Mouse (Mus musculus): ENCODE measurements around the gene Dgki.

The Dgki gene

GRCm38 (mm10) chr6:36841701-36842100 lies 458.3 kb downstream of the Dgki start:
- no peak for DNase-seq

GRCm38 (mm10) chr6:36841174-36841573 lies 458.8 kb downstream of the Dgki start:
- no peak for DNase-seq

- DNase-seq: no peak
Observed at GRCm38 (mm10) chr6:36838747-36839146, 461.2 kb downstream of the Dgki start.

GRCm38 (mm10) chr6:36835351-36835750 lies 464.6 kb downstream of the Dgki start:
- DNase-seq: no peak

- DNase-seq: no peak
Observed at GRCm38 (mm10) chr6:36834695-36835265, 465.2 kb downstream of the Dgki start.

- no peak for DNase-seq
Observed at GRCm38 (mm10) chr6:36832681-36833080, 467.3 kb downstream of the Dgki start.

- DNase-seq: no peak
Observed at GRCm38 (mm10) chr6:36832207-36832606, 467.8 kb downstream of the Dgki start.

GRCm38 (mm10) chr6:36830371-36830925 lies 469.5 kb downstream of the Dgki start:
- DNase-seq: no peak

GRCm38 (mm10) chr6:36819784-36820050 lies 480.3 kb downstream of the Dgki start:
- DNase-seq: no peak

GRCm38 (mm10) chr6:36819019-36819783 lies 480.8 kb downstream of the Dgki start:
- DNase-seq: peak; percentile 91

- peak; percentile 47 for DNase-seq
Observed at GRCm38 (mm10) chr6:36818281-36819018, 481.5 kb downstream of the Dgki start.

GRCm38 (mm10) chr6:36816666-36817065 lies 483.3 kb downstream of the Dgki start:
- no peak for DNase-seq

- no peak for DNase-seq
Observed at GRCm38 (mm10) chr6:36815992-36816391, 484.0 kb downstream of the Dgki start.

- no peak for DNase-seq
Observed at GRCm38 (mm10) chr6:36812666-36813515, 487.1 kb downstream of the Dgki start.

GRCm38 (mm10) chr6:36810448-36810847 lies 489.5 kb downstream of the Dgki start:
- no peak for DNase-seq

- DNase-seq: peak; percentile 80
Observed at GRCm38 (mm10) chr6:36809747-36810285, 490.2 kb downstream of the Dgki start, which contains the start of gene Ptn. Gene Ptn, minus strand, starts transcription at chr6:36810220.

GRCm38 (mm10) chr6:36809311-36809726 lies 490.7 kb downstream of the Dgki start:
- DNase-seq: peak; percentile 29

- DNase-seq: no peak
Observed at GRCm38 (mm10) chr6:36808306-36809058, 491.5 kb downstream of the Dgki start.

GRCm38 (mm10) chr6:36806906-36807305 lies 493.1 kb downstream of the Dgki start:
- no peak for DNase-seq

- no peak for DNase-seq
Observed at GRCm38 (mm10) chr6:36800309-36800946, 499.6 kb downstream of the Dgki start.

- DNase-seq: peak; percentile 64
Observed at GRCm38 (mm10) chr6:36797066-36797655, 502.8 kb downstream of the Dgki start.
